Mouse (Mus musculus): ENCODE data around the gene Fau. TPM values are rescaled to one million over a fixed set of nuclear protein-coding genes. Genes with fewer than 3 reads are reported as not detected.
A peak's percentile ranks its signal among the peaks of the same experiment; 100 is the strongest.

Fau gene
- 729 and 755 TPM in 2 replicates for polyA plus RNA-seq (2014; fragmentation: Nextera tagmentation; extraction: Ambion mirVana)

DNA sequence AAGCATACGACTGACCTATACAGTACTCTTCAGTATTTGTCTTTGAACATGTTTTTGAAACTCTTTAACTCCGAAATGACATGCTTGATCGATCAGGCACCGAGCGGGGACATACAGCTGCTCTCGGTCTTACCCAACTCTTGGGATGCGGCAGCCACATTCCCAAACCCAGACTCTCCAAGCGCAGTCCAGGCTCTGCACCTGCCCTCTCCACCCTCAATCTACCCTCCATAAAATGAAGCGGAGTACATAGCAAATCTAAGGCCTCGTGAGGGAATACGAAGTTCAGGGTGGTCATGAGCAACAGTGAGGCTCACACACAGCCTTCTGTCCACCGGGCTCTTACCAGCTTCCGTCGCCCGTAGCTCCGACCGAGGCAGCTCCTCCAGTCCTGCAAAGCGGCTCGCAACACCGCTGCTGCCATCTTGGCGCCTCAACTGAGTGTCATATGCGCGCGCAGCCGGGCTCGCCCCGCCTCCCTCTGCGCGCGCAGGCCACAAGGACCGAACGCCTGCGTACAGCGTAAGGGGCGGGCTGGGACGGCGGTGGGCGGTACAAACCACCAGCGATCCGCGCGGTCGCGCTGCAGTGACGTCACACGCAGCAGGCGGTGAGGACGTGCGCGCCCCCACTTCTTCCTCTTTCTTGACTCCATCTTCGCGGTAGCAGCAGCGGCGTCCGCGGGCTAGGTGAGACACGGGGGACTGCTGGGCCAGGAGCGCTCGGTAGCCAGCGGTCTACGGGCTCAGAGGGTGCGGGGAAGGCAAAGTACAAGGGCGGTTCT, at the start of gene Fau, which contains the start of gene Mrpl49:
Gene Fau, plus strand, starts transcription at position 532 of the 784 bp plus-strand sequence.
Gene Mrpl49, minus strand, starts transcription at position 473 of the 784 bp plus-strand sequence.
- peak; percentile 90 for ATAC-seq (replicated peaks; ENCODE audit: low FRiP score)
- Histone ChIP-seq H3K9ac (ENCODE audit: low read length) (peak within 1 kb of the TSS; percentile 90), H3K4me1 (replicated peaks; ENCODE audit: control insufficient read depth, insufficient read depth, low read length) (peaks cover 21% of the 10 kb centered on the region), H3K36me3 (ENCODE audit: control insufficient read depth, insufficient read depth, low read length) (peaks cover 19% of the 10 kb centered on the region; the same call in 1 of the 2 replicates), H3K4me2 (ENCODE audit: low read depth, low read length, severe bottlenecking) (peak within 1 kb of the TSS; percentile 81), H3K27me3 (ENCODE audit: control insufficient read depth, insufficient read depth, low read length) (no peaks in the 10 kb centered on the region), H3K27ac (ENCODE audit: low read depth, low read length) (peak within 1 kb of the TSS; percentile 48), H3K9me3 (ENCODE audit: control insufficient read depth, low read length) (no peaks in the 10 kb centered on the region), H3K4me3 (ENCODE audit: low read depth, low read length) (peak within 1 kb of the TSS; percentile 82)
- peak; percentile 100 for DNase-seq (ENCODE audit: low spot score)
- under 1% methylated on average over 63 of the region's 63 CpGs for WGBS

DNA sequence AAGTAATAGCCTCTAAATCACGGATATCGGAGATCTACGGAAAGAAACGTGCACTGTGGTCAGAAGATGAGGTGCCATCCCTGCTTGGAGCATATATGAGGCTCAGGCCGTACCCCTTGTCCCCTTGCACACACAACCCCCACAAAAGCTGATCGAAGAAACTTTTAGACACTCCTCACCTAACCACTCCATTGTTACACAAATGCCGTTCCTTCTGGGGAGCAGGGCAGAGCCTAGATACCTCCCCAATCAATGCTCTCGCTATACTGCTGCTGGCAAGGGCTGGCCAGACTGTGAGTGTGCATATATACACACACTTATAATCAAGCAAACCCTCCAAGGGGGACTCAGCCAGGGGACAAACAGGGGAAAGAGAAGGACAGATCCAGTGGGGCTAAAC, 48.5 kb upstream of the Fau start:
- 68% methylated on average over 8 of the region's 8 CpGs for WGBS
- Histone ChIP-seq H3K4me2 (ENCODE audit: low read depth, low read length, severe bottlenecking) (no peak overlapping the region), H3K9ac (ENCODE audit: low read length) (no peak overlapping the region), H3K9me3 (ENCODE audit: control insufficient read depth, low read length) (no peaks in the 10 kb centered on the region), H3K4me3 (ENCODE audit: low read depth, low read length) (no peak overlapping the region), H3K4me1 (replicated peaks; ENCODE audit: control insufficient read depth, insufficient read depth, low read length) (no peaks in the 10 kb centered on the region), H3K27ac (ENCODE audit: low read depth, low read length) (no peak overlapping the region), H3K27me3 (ENCODE audit: control insufficient read depth, insufficient read depth, low read length) (peaks cover under 1% of the 10 kb centered on the region; the same call in 1 of the 2 replicates), H3K36me3 (ENCODE audit: control insufficient read depth, insufficient read depth, low read length) (no peaks in the 10 kb centered on the region)
- DNase-seq (ENCODE audit: low spot score) (no peak), ATAC-seq (replicated peaks; ENCODE audit: low FRiP score) (no peak)

DNA sequence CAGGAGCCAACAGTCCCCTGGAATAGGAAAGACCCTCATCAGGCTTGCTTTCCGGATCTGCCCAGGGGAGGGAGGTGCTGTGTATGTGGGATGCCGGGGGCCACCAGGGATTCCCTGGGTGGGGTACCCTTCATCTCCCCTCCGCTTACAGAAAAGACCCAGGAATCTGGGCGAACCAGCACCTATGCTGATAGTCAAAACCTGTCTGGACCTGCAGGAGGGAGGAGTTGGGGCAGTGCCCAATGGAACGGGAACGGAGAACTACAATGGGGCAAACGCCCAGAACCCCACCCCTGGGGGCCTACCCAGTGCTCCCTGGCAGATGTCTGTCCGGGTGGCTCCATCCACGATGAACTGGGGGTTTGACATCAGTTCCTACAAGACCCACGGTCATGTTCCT, 44.0 kb upstream of the Fau start:
- Histone ChIP-seq H3K36me3 (ENCODE audit: control insufficient read depth, insufficient read depth, low read length) (no peaks in the 10 kb centered on the region), H3K4me1 (replicated peaks; ENCODE audit: control insufficient read depth, insufficient read depth, low read length) (peaks cover 6% of the 10 kb centered on the region), H3K4me3 (ENCODE audit: low read depth, low read length) (no peak overlapping the region), H3K4me2 (ENCODE audit: low read depth, low read length, severe bottlenecking) (no peak overlapping the region), H3K27ac (ENCODE audit: low read depth, low read length) (no peak overlapping the region), H3K9me3 (ENCODE audit: control insufficient read depth, low read length) (no peaks in the 10 kb centered on the region), H3K9ac (ENCODE audit: low read length) (no peak overlapping the region), H3K27me3 (ENCODE audit: control insufficient read depth, insufficient read depth, low read length) (peaks cover 15% of the 10 kb centered on the region)
- DNase-seq (ENCODE audit: low spot score), result no peak
- WGBS, result 94% methylated on average over 10 of the region's 10 CpGs
- no peak for ATAC-seq (replicated peaks; ENCODE audit: low FRiP score)

DNA sequence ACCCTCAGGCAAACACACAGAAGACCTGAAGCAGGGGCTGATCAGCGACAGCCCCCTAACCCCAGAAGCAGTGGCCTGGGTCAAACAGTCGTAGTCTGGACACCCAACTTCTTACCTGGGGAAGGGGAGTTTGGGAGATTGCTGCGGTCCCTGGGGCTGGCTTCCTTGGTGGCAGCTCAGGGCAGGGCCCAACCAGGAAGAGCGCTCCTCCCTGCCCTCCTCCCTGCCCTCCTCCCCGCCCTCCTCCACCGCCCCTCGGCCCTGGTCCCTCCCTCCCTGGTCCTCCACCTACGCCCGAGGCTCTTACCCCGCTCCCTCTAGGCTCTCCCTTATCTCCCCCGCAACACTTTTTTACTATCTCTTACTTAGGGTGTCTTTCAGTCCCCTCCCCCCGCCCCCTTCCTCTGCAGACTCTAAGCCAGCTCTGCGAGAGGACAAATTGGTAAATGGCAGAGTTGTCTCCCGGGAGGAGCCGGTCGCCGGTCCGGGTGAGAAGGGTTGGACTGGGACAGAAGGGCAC, 42.6 kb upstream of the Fau start:
- Histone ChIP-seq H3K27me3 (ENCODE audit: control insufficient read depth, insufficient read depth, low read length) (peaks cover 15% of the 10 kb centered on the region), H3K9me3 (ENCODE audit: control insufficient read depth, low read length) (no peaks in the 10 kb centered on the region), H3K4me2 (ENCODE audit: low read depth, low read length, severe bottlenecking) (peak overlapping the region; percentile 87), H3K27ac (ENCODE audit: low read depth, low read length) (no peak overlapping the region), H3K4me3 (ENCODE audit: low read depth, low read length) (peak overlapping the region; percentile 40), H3K36me3 (ENCODE audit: control insufficient read depth, insufficient read depth, low read length) (no peaks in the 10 kb centered on the region), H3K9ac (ENCODE audit: low read length) (peak overlapping the region; percentile 48), H3K4me1 (replicated peaks; ENCODE audit: control insufficient read depth, insufficient read depth, low read length) (peaks cover 6% of the 10 kb centered on the region)
- WGBS, result 1% methylated on average over 15 of the region's 18 CpGs
- DNase-seq (ENCODE audit: low spot score), result peak; percentile 72
- ATAC-seq (replicated peaks; ENCODE audit: low FRiP score), result peak; percentile 59

- peak; percentile 83 for DNase-seq (ENCODE audit: low spot score)
- H3K4me1 ChIP-seq (replicated peaks; ENCODE audit: control insufficient read depth, insufficient read depth, low read length), result peaks cover 6% of the 10 kb centered on the region
- 3% methylated on average over 40 of the region's 40 CpGs for WGBS
- no peaks in the 10 kb centered on the region for H3K9me3 ChIP-seq (ENCODE audit: control insufficient read depth, low read length)
- H3K36me3 ChIP-seq (ENCODE audit: control insufficient read depth, insufficient read depth, low read length), result no peaks in the 10 kb centered on the region
- ATAC-seq (replicated peaks; ENCODE audit: low FRiP score), result peak; percentile 71
- peak within 1 kb of the TSS; percentile 40 for H3K4me3 ChIP-seq (ENCODE audit: low read depth, low read length)
- peak within 1 kb of the TSS; percentile 48 for H3K9ac ChIP-seq (ENCODE audit: low read length)
- H3K27ac ChIP-seq (ENCODE audit: low read depth, low read length), result no peak within 1 kb of the TSS
- peaks cover 15% of the 10 kb centered on the region for H3K27me3 ChIP-seq (ENCODE audit: control insufficient read depth, insufficient read depth, low read length)
- H3K4me2 ChIP-seq (ENCODE audit: low read depth, low read length, severe bottlenecking), result peak within 1 kb of the TSS; percentile 87
Measured at GRCm38 (mm10) chr19:6015511-6016315, 41.9 kb upstream of the Fau start, which contains the start of gene Capn1. TSS of gene Capn1 (minus strand) at chr19:6015897.

- Histone ChIP-seq H3K4me2 (ENCODE audit: low read depth, low read length, severe bottlenecking) (no peak overlapping the region), H3K9me3 (ENCODE audit: control insufficient read depth, low read length) (no peaks in the 10 kb centered on the region), H3K9ac (ENCODE audit: low read length) (no peak overlapping the region), H3K4me1 (replicated peaks; ENCODE audit: control insufficient read depth, insufficient read depth, low read length) (peaks cover 6% of the 10 kb centered on the region), H3K4me3 (ENCODE audit: low read depth, low read length) (no peak overlapping the region), H3K27me3 (ENCODE audit: control insufficient read depth, insufficient read depth, low read length) (peaks cover 15% of the 10 kb centered on the region), H3K36me3 (ENCODE audit: control insufficient read depth, insufficient read depth, low read length) (no peaks in the 10 kb centered on the region), H3K27ac (ENCODE audit: low read depth, low read length) (no peak overlapping the region)
- DNase-seq (ENCODE audit: low spot score), result no peak
- WGBS, result 37% methylated on average over 7 of the region's 7 CpGs
- ATAC-seq (replicated peaks; ENCODE audit: low FRiP score), result no peak
Measured at GRCm38 (mm10) chr19:6016532-6016931, 41.1 kb upstream of the Fau start.

- Histone ChIP-seq H3K9ac (ENCODE audit: low read length) (no peak overlapping the region), H3K4me2 (ENCODE audit: low read depth, low read length, severe bottlenecking) (no peak overlapping the region), H3K27me3 (ENCODE audit: control insufficient read depth, insufficient read depth, low read length) (peaks cover 15% of the 10 kb centered on the region), H3K27ac (ENCODE audit: low read depth, low read length) (no peak overlapping the region), H3K9me3 (ENCODE audit: control insufficient read depth, low read length) (no peaks in the 10 kb centered on the region), H3K4me1 (replicated peaks; ENCODE audit: control insufficient read depth, insufficient read depth, low read length) (peaks cover 6% of the 10 kb centered on the region), H3K36me3 (ENCODE audit: control insufficient read depth, insufficient read depth, low read length) (no peaks in the 10 kb centered on the region), H3K4me3 (ENCODE audit: low read depth, low read length) (no peak overlapping the region)
- no peak for ATAC-seq (replicated peaks; ENCODE audit: low FRiP score)
- 34% methylated on average over 15 of the region's 15 CpGs for WGBS
- DNase-seq (ENCODE audit: low spot score), result peak; percentile 92
Measured at GRCm38 (mm10) chr19:6018142-6019089, 39.2 kb upstream of the Fau start.

Measured in forebrain, embryonic 11.5 days (tissue).